Mouse (Mus musculus) small intestine, adult 2 months (tissue): ENCODE results near the gene Rsc1a1. TPM values are rescaled to one million over a fixed set of nuclear protein-coding genes. Genes with fewer than 3 reads are reported as not detected.

Source experiments
- H3K27ac ChIP-seq: fragments of 200-500 bp; 2 replicates; pipeline ENCODE4 v1.5.1; 2012; ENCODE audit warnings: low read depth, low read length, control low read depth, inconsistent platforms; ENCODE audit not compliant: insufficient read depth
- H3K27me3 ChIP-seq: fragments of 200-500 bp; 2 replicates; pipeline ENCODE4 v1.6.1; 2012; ENCODE audit warnings: mild to moderate bottlenecking, moderate library complexity, low read length, inconsistent platforms; ENCODE audit not compliant: control insufficient read depth, insufficient read depth
- H3K36me3 ChIP-seq: fragments of 200-500 bp; 2 replicates; pipeline ENCODE4 v1.6.1; 2012; ENCODE audit warnings: mild to moderate bottlenecking, low read length, control low read depth, inconsistent platforms; ENCODE audit not compliant: control insufficient read depth, insufficient read depth
- H3K4me1 ChIP-seq: fragments of 200-500 bp; 2 replicates; pipeline ENCODE4 v1.6.1; 2012; ENCODE audit warnings: low read length, inconsistent platforms, mixed read lengths; ENCODE audit not compliant: control insufficient read depth, insufficient read depth, insufficient read length
- H3K4me3 ChIP-seq: fragments of 200-500 bp; 2 replicates; pipeline ENCODE4 v1.5.1; 2012; ENCODE audit warnings: low read depth, mild to moderate bottlenecking, control low read depth, inconsistent platforms, low read length, moderate library complexity
- CTCF ChIP-seq: fragments of 200-500 bp; IDR thresholded peaks from 2 replicates; pipeline ENCODE4 v1.5.1; 2012; ENCODE audit warnings: low read depth, mild to moderate bottlenecking, control low read depth, inconsistent platforms, low read length, moderate library complexity, mixed read lengths; ENCODE audit not compliant: insufficient replicate concordance, insufficient read length; ENCODE audit errors: extremely low read depth
- POLR2A ChIP-seq: fragments of 200-500 bp; IDR thresholded peaks from 2 replicates; pipeline ENCODE4 v1.6.1; 2012; ENCODE audit warnings: low read depth, mild to moderate bottlenecking, control low read depth, inconsistent platforms, low read length, moderate library complexity
- WGBS: fragments of 180-500 bp; shearing (Covaris S2); methylation state at CpG from one replicate; pipeline ENCODE4 v1.1.7; 2018; 5-methylcytosine and 5-hydroxymethylcytosine counted together
- polyA plus RNA-seq: library from polyadenylated mRNA; depleted of rRNA; stranded (reverse); fragments of >200 nt; gene quantifications from 2 replicates; pipeline ENCODE4 v1.2.3, GENCODE M21; 2012

Gene Rsc1a1
- polyA plus RNA-seq, 1 experiment = 16.5 TPM

GRCm38 (mm10) chr4:141717633-141718032 lies 32.2 kb upstream of the Rsc1a1 start:
- H3K27ac ChIP-seq = no peak overlapping the region
- no peaks in the 10 kb centered on the region for H3K27me3 ChIP-seq
- WGBS = 60% methylated on average over 4 of the region's 4 CpGs
- H3K4me1 ChIP-seq = peaks cover 8% of the 10 kb centered on the region; the same call in 1 of the 2 replicates
- peaks cover 26% of the 10 kb centered on the region for H3K36me3 ChIP-seq
- H3K4me3 ChIP-seq = no peak overlapping the region
- TF ChIP-seq POLR2A = no peak
- no peak for TF ChIP-seq CTCF

GRCm38 (mm10) chr4:141715027-141715426 lies 29.6 kb upstream of the Rsc1a1 start:
- Histone ChIP-seq H3K27me3 (no peaks in the 10 kb centered on the region), H3K4me3 (no peak overlapping the region), H3K27ac (no peak overlapping the region), H3K4me1 (peaks cover 6% of the 10 kb centered on the region; the same call in 1 of the 2 replicates), H3K36me3 (peaks cover 41% of the 10 kb centered on the region)
- TF ChIP-seq CTCF = no peak
- no peak for TF ChIP-seq POLR2A
- 48% methylated on average over 2 of the region's 2 CpGs for WGBS

DNA sequence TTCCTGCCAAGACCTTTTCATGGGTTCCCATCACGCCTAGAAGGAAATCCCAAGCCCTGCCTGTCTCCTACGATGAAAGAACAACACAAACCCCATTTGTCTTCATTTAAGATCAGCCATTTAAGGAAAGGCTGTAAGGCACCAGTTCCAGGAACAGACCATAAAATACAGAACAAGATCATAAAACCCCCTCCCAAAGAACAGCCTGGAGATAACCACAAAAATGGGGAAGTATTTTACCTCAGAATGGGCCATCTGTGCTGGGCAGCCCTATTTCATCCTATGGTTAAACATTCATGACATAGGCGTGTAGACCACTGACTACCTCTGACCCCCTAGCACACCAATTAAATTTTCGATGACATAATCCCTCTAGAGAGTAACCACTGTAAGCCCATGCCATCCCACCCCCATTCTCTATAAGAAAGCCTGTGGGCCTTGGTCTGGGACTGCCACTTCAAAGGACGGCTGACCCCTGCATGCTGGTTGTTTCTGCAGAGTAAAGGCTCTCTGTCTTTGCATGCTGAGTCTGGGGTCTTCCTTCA lies 28.3 kb upstream of the Rsc1a1 start:
- Histone ChIP-seq H3K27me3 (no peaks in the 10 kb centered on the region), H3K4me1 (peaks cover 3% of the 10 kb centered on the region; the same call in 1 of the 2 replicates), H3K4me3 (no peak overlapping the region), H3K36me3 (peaks cover 51% of the 10 kb centered on the region), H3K27ac (no peak overlapping the region)
- TF ChIP-seq POLR2A (no peak), CTCF (no peak)
- WGBS = 55% methylated on average over 5 of the region's 5 CpGs

GRCm38 (mm10) chr4:141711250-141711649 lies 25.9 kb upstream of the Rsc1a1 start:
- H3K4me1 ChIP-seq = peaks cover 3% of the 10 kb centered on the region; the same call in 1 of the 2 replicates
- WGBS = 97% methylated on average over 1 of the region's 1 CpGs
- H3K36me3 ChIP-seq = peaks cover 65% of the 10 kb centered on the region
- H3K4me3 ChIP-seq = no peak overlapping the region
- H3K27me3 ChIP-seq = no peaks in the 10 kb centered on the region
- TF ChIP-seq CTCF = no peak
- no peak for TF ChIP-seq POLR2A
- H3K27ac ChIP-seq = no peak overlapping the region

DNA sequence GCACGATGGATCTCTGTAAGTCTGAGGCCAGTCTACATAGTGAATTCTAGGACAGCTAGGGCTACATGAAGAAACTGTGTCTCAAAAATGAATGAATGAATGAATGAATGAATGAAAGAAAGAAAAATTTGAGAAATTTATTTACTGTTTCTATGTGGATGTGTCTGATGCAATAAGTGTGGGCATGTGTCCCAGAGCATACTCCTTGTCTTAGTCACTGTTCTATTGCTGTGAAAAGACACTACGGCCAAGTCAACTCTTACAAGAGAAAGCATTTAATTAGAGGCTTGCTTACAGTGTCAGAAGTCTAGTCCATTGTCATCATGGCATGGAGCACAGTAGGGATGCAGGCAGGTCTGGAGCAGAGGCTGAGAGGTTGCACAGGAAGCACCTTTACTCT lies 23.6 kb upstream of the Rsc1a1 start:
- no peak overlapping the region for H3K4me3 ChIP-seq
- no peak for TF ChIP-seq POLR2A
- TF ChIP-seq CTCF = no peak
- WGBS = 87% methylated on average over 2 of the region's 2 CpGs
- H3K36me3 ChIP-seq = peaks cover 88% of the 10 kb centered on the region
- H3K27ac ChIP-seq = no peak overlapping the region
- H3K27me3 ChIP-seq = no peaks in the 10 kb centered on the region
- H3K4me1 ChIP-seq = no peaks in the 10 kb centered on the region; the same call in 1 of the 2 replicates

GRCm38 (mm10) chr4:141708005-141708404 lies 22.6 kb upstream of the Rsc1a1 start:
- Histone ChIP-seq H3K4me3 (no peak overlapping the region), H3K27me3 (no peaks in the 10 kb centered on the region), H3K27ac (no peak overlapping the region), H3K4me1 (no peaks in the 10 kb centered on the region; the same call in 1 of the 2 replicates), H3K36me3 (peaks cover 87% of the 10 kb centered on the region)
- TF ChIP-seq POLR2A (no peak), CTCF (no peak)
- 86% methylated on average over 7 of the region's 7 CpGs for WGBS

DNA sequence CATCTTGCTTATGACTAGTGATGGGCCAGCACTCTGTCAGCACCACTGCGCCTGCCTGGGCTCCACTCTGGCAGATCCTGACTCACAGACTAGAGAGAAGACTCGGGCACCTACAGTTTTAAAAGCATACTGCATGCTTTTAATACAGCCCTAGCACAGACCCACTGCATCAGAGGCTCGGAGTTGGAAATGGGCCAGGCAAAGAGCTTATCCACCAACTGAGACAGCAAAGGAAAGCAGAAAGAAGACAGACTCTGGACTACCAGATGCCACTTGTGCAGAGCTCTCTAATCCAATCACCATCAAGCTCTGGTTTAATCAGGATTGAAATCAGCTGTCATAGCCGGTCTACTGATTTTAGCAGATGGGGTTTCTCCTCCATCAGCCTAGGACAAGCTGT lies 19.9 kb upstream of the Rsc1a1 start:
- no peak overlapping the region for H3K4me3 ChIP-seq
- H3K36me3 ChIP-seq = peaks cover 90% of the 10 kb centered on the region
- H3K27me3 ChIP-seq = no peaks in the 10 kb centered on the region
- H3K4me1 ChIP-seq = no peaks in the 10 kb centered on the region
- 86% methylated on average over 4 of the region's 4 CpGs for WGBS
- no peak overlapping the region for H3K27ac ChIP-seq
- TF ChIP-seq POLR2A (no peak), CTCF (no peak)
